18 mouse cellular contexts compared by ENCODE assay signal in the genomic region with DNA sequence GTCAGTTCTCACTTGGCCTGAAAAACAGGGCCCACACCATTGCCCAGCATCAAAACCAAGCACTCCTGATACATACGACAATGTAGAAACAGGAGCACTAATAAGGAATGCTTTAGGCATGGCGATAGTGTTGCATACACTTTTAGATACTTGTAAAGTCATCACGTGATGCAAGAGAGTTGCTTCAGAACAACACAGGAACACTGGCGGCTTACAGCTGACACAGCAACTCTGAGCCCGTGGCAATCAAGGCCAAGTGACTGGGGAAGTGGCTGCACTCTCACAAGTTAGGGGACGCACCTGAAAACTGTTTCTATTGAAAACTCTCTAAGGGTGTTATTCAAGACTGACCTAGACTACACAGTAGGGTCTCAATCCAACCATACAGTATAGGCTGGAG. TPM values are rescaled to one million over a fixed set of nuclear protein-coding genes. Genes with fewer than 3 reads are reported as not detected.
A peak's percentile ranks its signal among the peaks of the same experiment; 100 is the strongest.
DNase-seq lines count a peak whose midpoint lies in the region; ATAC-seq and TF ChIP-seq lines count a peak whose summit lies in the region.
"Had no signal": no experiment of that assay in that cellular context is flagged by ENCODE, and none has a peak within 500 bp of the region (broad histone marks: within the 10 kb centered on the region; RNA-seq: fewer than 3 reads in every experiment).

No protein-coding gene starts in this region.

- no peak for TF ChIP-seq CTCF in liver, adult 2 months (IDR thresholded peaks at IDR 0.05; ENCODE audit: low read depth, low read length)
- no peak for TF ChIP-seq CTCF in lung, postnatal 0 days (IDR thresholded peaks at IDR 0.05)

- H3K79me2 ChIP-seq in liver, adult 2 months (ENCODE audit: control insufficient read depth, insufficient read depth, low read length), result peaks cover 20% of the 10 kb centered on the region; the same call in 1 of the 2 replicates

- DNase-seq in adrenal gland, postnatal 36 days, result peak; percentile 39 to 57
- no peak for DNase-seq in adrenal gland, adult 8-10 months
- DNase-seq in liver, adult 2 months (ENCODE audit: extremely low read depth, low read depth, low spot score), result peak; percentile 54
- DNase-seq in lung, postnatal 0 days (ENCODE audit: low spot score), result peak; percentile 75
- no peak for DNase-seq in frontal cortex, postnatal 25 days (ENCODE audit: low spot score in 2 of 2)
- no peak for DNase-seq in limb, embryonic 10.5 days (ENCODE audit: low spot score)
- DNase-seq: adrenal gland, postnatal 25 days; cerebellum, adult 11 months; cerebellum, postnatal 36 days; kidney, adult 8-10 months; spleen, adult 18-20 months had no signal

- 0 out of 2 replicates have a peak, but pooled peaks have one; percentile 29 for TF ChIP-seq EP300 in lung, postnatal 0 days (IDR thresholded peaks at IDR 0.05)

- H3K4me2 ChIP-seq in liver, embryonic 12.5 days, result no peak overlapping the region
- no peak overlapping the region for H3K4me2 ChIP-seq in lung, postnatal 0 days (replicated peaks; ENCODE audit: low read depth, low read length)
- no peak overlapping the region for H3K4me2 ChIP-seq in forebrain, embryonic 16.5 days (ENCODE audit: low read length)
- H3K4me2 ChIP-seq: embryonic facial prominence, embryonic 12.5 days; hindbrain, embryonic 15.5 days; midbrain, embryonic 13.5 days; stomach, embryonic 15.5 days had no signal

- H3K9me3 ChIP-seq in liver, embryonic 12.5 days (replicated peaks), result no peaks in the 10 kb centered on the region
- no peaks in the 10 kb centered on the region for H3K9me3 ChIP-seq in lung, postnatal 0 days (ENCODE audit: low read length)
- no peaks in the 10 kb centered on the region for H3K9me3 ChIP-seq in forebrain, embryonic 16.5 days (ENCODE audit: control insufficient read depth, low read length)
- no peaks in the 10 kb centered on the region for H3K9me3 ChIP-seq in limb, embryonic 10.5 days (replicated peaks)
- H3K9me3 ChIP-seq: embryonic facial prominence, embryonic 12.5 days; G1E; hindbrain, embryonic 15.5 days; midbrain, embryonic 13.5 days; stomach, embryonic 15.5 days had no signal

- H3K27ac ChIP-seq in liver, adult 2 months (replicated peaks; ENCODE audit: insufficient read depth, low read depth, low read length), result 0 out of 2 replicates have a peak overlapping the region, but pooled peaks have one; percentile 24
- no peak overlapping the region for H3K27ac ChIP-seq in liver, embryonic 12.5 days
- H3K27ac ChIP-seq in lung, postnatal 0 days (ENCODE audit: low read length), result 0 out of 2 replicates have a peak overlapping the region, but pooled peaks have one; percentile 6
- no peak overlapping the region for H3K27ac ChIP-seq in forebrain, embryonic 16.5 days (ENCODE audit: low read length)
- H3K27ac ChIP-seq in limb, embryonic 10.5 days, result no peak overlapping the region
- H3K27ac ChIP-seq: embryonic facial prominence, embryonic 12.5 days; hindbrain, embryonic 15.5 days; midbrain, embryonic 13.5 days; stomach, embryonic 15.5 days had no signal

- TF ChIP-seq POLR2A in liver, adult 2 months (IDR thresholded peaks at IDR 0.05; ENCODE audit: extremely low read depth, insufficient read depth, low read length), result no peak

- H3K36me3 ChIP-seq in liver, adult 2 months (ENCODE audit: control insufficient read depth, insufficient read depth, low read length), result peaks cover 20% of the 10 kb centered on the region; the same call in 1 of the 2 replicates
- H3K36me3 ChIP-seq in liver, embryonic 12.5 days, result peaks cover 96% of the 10 kb centered on the region
- peaks cover 8% of the 10 kb centered on the region; the same call in 1 of the 2 replicates for H3K36me3 ChIP-seq in lung, postnatal 0 days (ENCODE audit: insufficient read depth, low read length)
- H3K36me3 ChIP-seq in forebrain, embryonic 16.5 days (ENCODE audit: control insufficient read depth, insufficient read depth), result peaks cover 19% of the 10 kb centered on the region
- H3K36me3 ChIP-seq in limb, embryonic 10.5 days, result peaks cover 99% of the 10 kb centered on the region

- no peak overlapping the region for H3K4me3 ChIP-seq in liver, adult 2 months (ENCODE audit: insufficient read depth, low read depth, low read length)
- H3K4me3 ChIP-seq in liver, embryonic 12.5 days, result no peak overlapping the region
- H3K4me3 ChIP-seq in lung, postnatal 0 days (ENCODE audit: low read depth, low read length), result no peak overlapping the region
- H3K4me3 ChIP-seq in forebrain, embryonic 16.5 days (replicated peaks; ENCODE audit: low read length), result no peak overlapping the region
- no peak overlapping the region for H3K4me3 ChIP-seq in limb, embryonic 10.5 days
- H3K4me3 ChIP-seq: embryonic facial prominence, embryonic 12.5 days; hindbrain, embryonic 15.5 days; midbrain, embryonic 13.5 days; stomach, embryonic 15.5 days had no signal

- no peak for ATAC-seq in liver, embryonic 12.5 days
- peak; percentile 74 for ATAC-seq in lung, postnatal 0 days
- ATAC-seq in forebrain, embryonic 16.5 days, result no peak
- ATAC-seq: midbrain, embryonic 13.5 days had no signal

- H3K9ac ChIP-seq in liver, adult 2 months (ENCODE audit: low read depth, low read length), result no peak overlapping the region
- H3K9ac ChIP-seq in liver, embryonic 12.5 days, result no peak overlapping the region
- no peak overlapping the region for H3K9ac ChIP-seq in lung, postnatal 0 days (replicated peaks; ENCODE audit: low read depth)
- H3K9ac ChIP-seq in forebrain, embryonic 16.5 days (replicated peaks; ENCODE audit: low read depth, low read length), result no peak overlapping the region
- H3K9ac ChIP-seq: embryonic facial prominence, embryonic 12.5 days; hindbrain, embryonic 15.5 days; midbrain, embryonic 13.5 days; stomach, embryonic 15.5 days had no signal

- 45% methylated on average over 6 of the region's 6 CpGs for WGBS in liver, adult 2 months
- 79% methylated on average over 6 of the region's 6 CpGs for WGBS in liver, embryonic 12.5 days (ENCODE audit: insufficient replicate concordance)
- WGBS in lung, postnatal 0 days, result 60% methylated on average over 6 of the region's 6 CpGs
- WGBS in forebrain, embryonic 16.5 days, result 91% methylated on average over 6 of the region's 6 CpGs
- WGBS in limb, embryonic 10.5 days, result 96% methylated on average over 6 of the region's 6 CpGs

- no peaks in the 10 kb centered on the region for H3K27me3 ChIP-seq in liver, adult 2 months (ENCODE audit: control insufficient read depth, insufficient read depth, low read length)
- no peaks in the 10 kb centered on the region for H3K27me3 ChIP-seq in liver, embryonic 12.5 days (replicated peaks)
- H3K27me3 ChIP-seq in lung, postnatal 0 days (replicated peaks; ENCODE audit: insufficient read depth, low read length), result no peaks in the 10 kb centered on the region
- H3K27me3 ChIP-seq in forebrain, embryonic 16.5 days (replicated peaks; ENCODE audit: control insufficient read depth, insufficient read depth, low read length), result no peaks in the 10 kb centered on the region
- no peaks in the 10 kb centered on the region for H3K27me3 ChIP-seq in limb, embryonic 10.5 days (ENCODE audit: low read depth, poor library complexity, severe bottlenecking)
- H3K27me3 ChIP-seq: embryonic facial prominence, embryonic 12.5 days; hindbrain, embryonic 15.5 days; midbrain, embryonic 13.5 days; stomach, embryonic 15.5 days had no signal

- H3K4me1 ChIP-seq in liver, adult 2 months (ENCODE audit: control insufficient read depth, insufficient read depth, low read length), result peaks cover 5% of the 10 kb centered on the region
- no peaks in the 10 kb centered on the region for H3K4me1 ChIP-seq in liver, embryonic 12.5 days
- H3K4me1 ChIP-seq in lung, postnatal 0 days (ENCODE audit: insufficient read depth, low read depth, low read length), result no peaks in the 10 kb centered on the region
- peaks cover 3% of the 10 kb centered on the region; the same call in 1 of the 2 replicates for H3K4me1 ChIP-seq in forebrain, embryonic 16.5 days (replicated peaks; ENCODE audit: control insufficient read depth, insufficient read depth, low read length)
- no peaks in the 10 kb centered on the region for H3K4me1 ChIP-seq in limb, embryonic 10.5 days
- H3K4me1 ChIP-seq: midbrain, embryonic 13.5 days; stomach, embryonic 15.5 days had no signal

RNA-seq across cellular contexts. Expression of a gene that starts 19.5 kb away (rescaled TPM):
- 100 to 1,000 TPM; 133 to 149 TPM for total RNA-seq in adrenal gland, postnatal 36 days (2021)
- 100 to 1,000 TPM; 117 to 144 (median 125) TPM for total RNA-seq in adrenal gland, adult 8-10 months (2022)
- total RNA-seq in liver, adult 2 months (2014; rRNA removed), result 16.6 and 23.3 TPM in 2 replicates
- polyA plus RNA-seq in liver, adult 2 months (2012; rRNA removed), result 105 and 117 TPM in 2 replicates
- 32.6 and 35.1 TPM in 2 replicates for polyA plus RNA-seq in liver, embryonic 12.5 days (2016; fragmentation: Nextera tagmentation; extraction: Ambion mirVana)
- 29.3 and 31.8 TPM in 2 replicates for polyA plus RNA-seq in lung, postnatal 0 days (2015; fragmentation: Nextera tagmentation; extraction: Ambion mirVana)
- polyA plus RNA-seq in forebrain, embryonic 16.5 days (2015; fragmentation: Nextera tagmentation; extraction: Ambion mirVana), result 161 and 186 TPM in 2 replicates
- polyA plus RNA-seq in limb, embryonic 10.5 days (2016; fragmentation: Nextera tagmentation; extraction: Ambion mirVana), result 119 and 135 TPM in 2 replicates

RNA-seq across cellular contexts. Expression of a gene that starts 26.4 kb away (rescaled TPM):
- 100 to 1,000 TPM; 185 to 193 TPM for total RNA-seq in adrenal gland, postnatal 36 days (2021)
- total RNA-seq in adrenal gland, adult 8-10 months (2022), result 100 to 1,000 TPM; 196 to 281 (median 226) TPM
- total RNA-seq in liver, adult 2 months (2014; rRNA removed), result 10.6 and 12.8 TPM in 2 replicates
- 6.7 and 14.5 TPM in 2 replicates for polyA plus RNA-seq in liver, adult 2 months (2012; rRNA removed)
- polyA plus RNA-seq in liver, embryonic 12.5 days (2016; fragmentation: Nextera tagmentation; extraction: Ambion mirVana), result 12.5 and 13.3 TPM in 2 replicates
- 71.1 and 79.8 TPM in 2 replicates for polyA plus RNA-seq in lung, postnatal 0 days (2015; fragmentation: Nextera tagmentation; extraction: Ambion mirVana)
- polyA plus RNA-seq in forebrain, embryonic 16.5 days (2015; fragmentation: Nextera tagmentation; extraction: Ambion mirVana), result 73.9 and 86.4 TPM in 2 replicates
- 19.0 and 19.2 TPM in 2 replicates for polyA plus RNA-seq in limb, embryonic 10.5 days (2016; fragmentation: Nextera tagmentation; extraction: Ambion mirVana)

Comparison
In these comparisons a context has a peak if more than half of its experiments do, and no peak if none do; other contexts are left out.
1. DNase-seq: peak in adrenal gland, postnatal 36 days (2 of 2), liver, adult 2 months (single experiment) and lung, postnatal 0 days (single experiment); none in adrenal gland, adult 8-10 months (single experiment), frontal cortex, postnatal 25 days (0 of 2) and limb, embryonic 10.5 days (single experiment).
2. H3K27ac ChIP-seq: peak in liver, adult 2 months (single experiment) and lung, postnatal 0 days (single experiment); none in liver, embryonic 12.5 days (single experiment), forebrain, embryonic 16.5 days (single experiment) and limb, embryonic 10.5 days (single experiment).